Mouse (Mus musculus) CH12.LX (cell line): ENCODE results near the gene Fam172a.

Experiments
- CHD1 ChIP-seq: IDR thresholded peaks from 2 replicates; pipeline ENCODE4 v1.6.1; 2012; ENCODE audit warnings: low read depth, low read length, improper control_type of control experiment, inconsistent platforms
- CTCF ChIP-seq, 2 experiments: IDR thresholded peaks in 1 of 2; conservative IDR thresholded peaks in 1 of 2; 2 replicates each; pipeline ENCODE4 v1.5.1; 2011 to 2012; ENCODE audit warnings: low read depth in 2 of 2, low read length in 2 of 2, improper control_type of control experiment in 1 of 2, inconsistent platforms in 1 of 2, mild to moderate bottlenecking in 1 of 2, moderate library complexity in 1 of 2
- ELF1 ChIP-seq: IDR thresholded peaks from 2 replicates; pipeline ENCODE4 v1.6.1; 2014; ENCODE audit warnings: low read depth, mild to moderate bottlenecking, inconsistent platforms, low read length, improper control_type of control experiment
- EP300 ChIP-seq: IDR thresholded peaks from 2 replicates; pipeline ENCODE4 v1.6.1; 2011; ENCODE audit warnings: low read length, improper control_type of control experiment
- ETS1 ChIP-seq: conservative IDR thresholded peaks from 2 replicates; pipeline ENCODE4 v1.6.1; 2012; ENCODE audit warnings: low read depth, mild to moderate bottlenecking, inconsistent platforms, low read length, improper control_type of control experiment, moderate library complexity
- JUND ChIP-seq: conservative IDR thresholded peaks from 2 replicates; pipeline ENCODE4 v1.6.1; 2011; ENCODE audit warnings: low read depth, low read length, improper control_type of control experiment
- NRF1 ChIP-seq: IDR thresholded peaks from 2 replicates; pipeline ENCODE4 v1.6.1; 2014; ENCODE audit warnings: low read depth, mild to moderate bottlenecking, inconsistent platforms, low read length, improper control_type of control experiment, moderate library complexity
- POLR2A ChIP-seq: IDR thresholded peaks from 2 replicates; pipeline ENCODE4 v1.6.1; 2011; ENCODE audit warnings: low read depth, mild to moderate bottlenecking, improper control_type of control experiment, low read length
- SIN3A ChIP-seq: IDR thresholded peaks from 2 replicates; pipeline ENCODE4 v1.6.1; 2012; ENCODE audit warnings: low read length, improper control_type of control experiment, inconsistent platforms
- TCF12 ChIP-seq: IDR thresholded peaks from 2 replicates; pipeline ENCODE4 v1.6.1; 2014; ENCODE audit warnings: low read depth, mild to moderate bottlenecking, inconsistent platforms, low read length, improper control_type of control experiment
- USF1 ChIP-seq: IDR thresholded peaks from 2 replicates; pipeline ENCODE4 v1.6.1; 2014; ENCODE audit warnings: low read depth, mild to moderate bottlenecking, inconsistent platforms, low read length, improper control_type of control experiment
- USF2 ChIP-seq: conservative IDR thresholded peaks from 2 replicates; pipeline ENCODE4 v1.6.1; 2011; ENCODE audit warnings: low read depth, low read length, improper control_type of control experiment
- ZMIZ1 ChIP-seq: IDR thresholded peaks from 2 replicates; pipeline ENCODE4 v1.6.1; 2012; ENCODE audit warnings: low read depth, mild to moderate bottlenecking, inconsistent platforms, low read length, improper control_type of control experiment

DNA sequence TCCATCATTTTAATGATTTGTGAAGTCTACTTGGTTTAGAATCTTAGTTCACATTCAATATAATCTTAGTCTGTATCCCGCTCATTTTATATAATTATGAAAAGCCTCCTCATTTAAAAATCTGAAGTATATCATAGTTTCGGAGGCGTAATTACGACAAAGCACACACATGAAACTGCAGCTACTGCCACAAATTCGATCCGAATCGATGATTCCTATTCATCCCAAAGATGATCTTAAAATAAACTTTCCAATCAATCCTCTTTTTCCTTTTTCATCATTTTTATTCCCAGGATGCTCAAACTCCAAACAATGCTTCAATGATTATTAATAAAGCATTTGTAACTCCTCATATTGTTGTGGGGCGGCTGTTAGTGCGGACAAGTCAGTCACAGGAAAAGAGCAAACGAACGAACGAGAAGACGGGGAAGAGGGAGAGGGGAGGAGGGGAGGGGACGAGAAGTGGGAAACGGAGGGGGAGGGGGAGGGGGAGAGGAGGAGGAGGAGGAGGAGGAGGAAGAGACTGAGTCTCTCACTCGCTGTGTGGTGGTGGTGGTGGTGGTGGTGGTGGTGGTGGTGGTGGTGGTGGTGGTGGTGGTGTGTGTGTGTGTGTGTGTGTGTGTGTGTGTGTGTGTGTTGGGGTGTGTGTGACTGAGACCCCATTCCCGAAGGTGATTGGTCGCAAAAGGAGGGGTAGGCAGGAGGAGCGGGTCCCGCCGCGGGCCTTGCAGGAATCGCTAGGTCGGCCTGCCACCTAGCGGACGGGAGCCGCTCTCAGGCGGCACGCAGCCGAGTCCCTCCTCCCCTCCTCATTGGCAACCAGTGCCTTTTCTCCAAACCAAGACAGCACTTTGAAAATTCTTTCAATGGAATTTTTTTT, 499.4 kb downstream of the Fam172a start:
- TF ChIP-seq SIN3A (no peak), CTCF (conservative IDR thresholded peaks at IDR 0.05 in 1 of 2, IDR thresholded peaks at IDR 0.05 in 1 of 2; ENCODE audit: low read depth in 2 of 2, low read length in 2 of 2) (peak; percentile 25 to 58; a peak in 2 of 4 replicates), ETS1 (no peak), EP300 (no peak), JUND (no peak), USF2 (no peak), CHD1 (no peak), ELF1 (no peak), POLR2A (no peak), USF1 (no peak), TCF12 (no peak), ZMIZ1 (no peak), NRF1 (no peak)
